Mouse (Mus musculus) olfactory bulb, adult 2 months (tissue): ENCODE results near the gene Prpf18.

ENCODE experiments used
- CTCF ChIP-seq: fragments of 200-500 bp; IDR thresholded peaks from 2 replicates; pipeline ENCODE4 v1.5.1; 2012; ENCODE audit warnings: low read depth, mild to moderate bottlenecking, low read length, moderate library complexity; ENCODE audit not compliant: insufficient read depth
- POLR2A ChIP-seq: fragments of 200-500 bp; IDR thresholded peaks from 2 replicates; pipeline ENCODE4 v1.6.1; 2012; ENCODE audit warnings: mild to moderate bottlenecking, low read depth, low read length, moderate library complexity; ENCODE audit not compliant: insufficient read depth

GRCm38 (mm10) chr2:4621471-4621985 is 30.4 kb downstream of the Prpf18 start:
- no peak for TF ChIP-seq CTCF
- no peak for TF ChIP-seq POLR2A
